Mouse (Mus musculus) frontal cortex, postnatal 10 days (tissue): ENCODE data around the gene Nol11.
"Not testable (repeated sequence)": the region's sequence is repeated elsewhere in the genome, so short reads cannot be mapped to it uniquely, and the experiment has no call there.

Source experiments
- DNase-seq, 2 experiments: peaks; one replicate each; pipeline ENCODE4 v3.0.0; 2022; ENCODE audit warnings: low spot score in 2 of 2, mixed read lengths in 1 of 2

Gene Nol11

DNA sequence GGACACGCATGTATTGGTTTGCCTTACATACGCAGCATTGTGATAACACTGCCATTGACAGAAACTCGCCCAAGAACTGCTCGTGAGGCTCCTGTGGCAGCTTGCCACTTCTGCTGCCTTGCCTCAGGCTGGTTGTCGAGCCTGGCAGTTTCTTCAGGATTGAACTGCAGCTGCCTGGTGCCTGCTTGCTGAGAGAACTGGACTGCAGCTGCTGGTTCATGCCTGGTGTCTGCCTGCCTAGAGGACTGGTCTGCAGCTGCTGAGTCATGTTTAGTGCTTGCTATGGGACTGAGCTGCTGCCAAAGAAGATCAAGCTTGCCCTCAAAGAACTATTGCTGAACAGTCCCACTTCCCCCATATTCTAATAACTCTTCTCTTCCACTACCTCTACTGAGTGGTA, 33.9 kb downstream of the Nol11 start:
- DNase-seq, result no peak

DNA sequence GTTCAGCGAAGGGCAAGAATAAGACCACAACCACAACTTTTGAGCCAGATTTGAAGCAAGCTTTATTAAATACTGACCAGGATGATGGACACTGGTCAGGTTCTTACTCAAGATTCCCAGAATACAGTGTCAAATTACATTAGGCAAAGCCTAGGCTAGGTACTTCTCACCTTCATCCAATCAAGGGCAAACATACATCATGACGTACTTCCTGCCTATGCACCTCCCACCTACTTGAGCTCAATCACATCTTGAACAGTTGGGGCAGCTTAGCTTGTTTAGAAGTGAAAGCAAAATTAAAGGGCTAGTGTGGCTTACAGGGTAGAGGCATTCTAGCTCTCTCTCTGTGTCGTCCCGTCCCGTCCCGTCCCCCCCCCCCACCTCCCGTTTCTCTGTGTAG, 34.8 kb downstream of the Nol11 start:
- DNase-seq, result no peak

DNA sequence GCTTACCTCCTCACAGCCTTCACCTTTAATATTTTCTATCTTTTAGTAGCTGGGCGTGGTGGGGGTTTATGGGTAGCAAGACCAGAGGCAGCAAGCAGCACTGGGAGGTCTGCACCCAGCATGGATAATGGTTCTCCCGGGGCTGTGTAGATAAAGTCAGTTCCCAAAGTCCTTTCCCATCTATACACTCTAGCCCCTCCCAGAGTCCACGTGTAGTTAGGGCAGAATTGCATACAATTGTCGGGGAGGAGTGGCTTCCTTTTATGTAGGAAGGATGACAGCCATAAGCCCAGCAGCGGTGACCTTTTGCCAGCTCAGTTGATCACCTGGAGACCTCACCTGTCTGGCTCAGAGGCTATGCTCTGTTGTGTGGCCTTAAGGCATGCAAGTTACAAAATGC, 35.5 kb downstream of the Nol11 start:
- no peak for DNase-seq

DNA sequence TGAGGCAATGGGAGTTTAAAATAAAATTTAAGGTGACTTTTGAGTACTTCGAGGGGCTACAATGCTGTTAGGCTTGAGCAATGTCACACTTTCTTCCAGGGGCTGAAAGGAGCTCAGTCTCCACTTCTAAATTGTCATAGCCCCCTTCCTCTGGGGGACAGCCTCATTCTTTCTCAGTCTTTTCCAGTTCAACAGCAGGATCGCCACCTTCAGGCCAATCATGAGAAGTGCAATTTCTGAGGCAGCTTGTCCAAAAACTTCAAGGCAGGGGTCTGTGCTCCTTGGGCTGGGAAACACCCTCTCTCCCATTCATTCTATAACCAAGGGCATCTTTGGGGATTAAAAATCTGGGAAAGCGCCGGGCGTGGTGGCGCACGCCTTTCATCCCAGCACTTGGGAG, 37.4 kb downstream of the Nol11 start:
- DNase-seq, result no peak

DNA sequence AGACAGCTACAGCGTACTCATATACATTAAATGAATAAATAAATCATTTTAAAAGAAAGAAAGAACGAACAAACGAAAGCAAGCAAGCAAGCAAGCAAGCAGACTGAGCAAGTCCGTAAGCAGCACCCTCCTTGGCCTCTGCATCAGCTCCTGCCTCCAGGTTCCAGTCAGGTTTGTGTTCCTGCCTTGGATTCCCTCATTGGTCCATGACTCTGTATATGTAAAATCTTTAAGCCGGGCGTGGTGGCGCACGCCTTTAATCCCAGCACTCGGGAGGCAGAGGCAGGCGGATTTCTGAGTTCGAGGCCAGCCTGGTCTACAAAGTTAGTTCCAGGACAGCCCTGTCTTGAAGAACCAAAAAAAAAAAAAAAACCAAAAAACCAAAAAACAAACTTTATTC, 45.2 kb downstream of the Nol11 start:
- DNase-seq, result not testable (repeated sequence)

DNA sequence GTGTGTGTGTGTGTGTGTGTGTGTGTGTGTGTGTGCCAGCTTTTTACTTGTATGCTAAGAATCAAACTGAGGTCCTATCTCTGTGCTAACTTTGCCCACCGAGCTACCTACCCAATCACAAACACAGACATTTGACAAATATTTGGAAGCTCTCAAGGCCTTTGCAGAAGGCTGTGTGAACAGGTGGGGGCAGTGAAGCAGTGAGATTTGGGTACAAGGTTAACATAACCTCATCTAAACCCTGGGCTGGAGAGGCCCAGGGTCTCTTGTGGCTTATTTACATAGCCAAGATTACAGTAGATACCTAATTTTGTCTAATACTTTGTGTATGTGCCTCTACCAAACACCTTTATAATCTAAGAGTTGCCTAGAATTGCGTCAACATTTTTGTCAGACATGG, 46.8 kb downstream of the Nol11 start:
- DNase-seq, result no peak

DNA sequence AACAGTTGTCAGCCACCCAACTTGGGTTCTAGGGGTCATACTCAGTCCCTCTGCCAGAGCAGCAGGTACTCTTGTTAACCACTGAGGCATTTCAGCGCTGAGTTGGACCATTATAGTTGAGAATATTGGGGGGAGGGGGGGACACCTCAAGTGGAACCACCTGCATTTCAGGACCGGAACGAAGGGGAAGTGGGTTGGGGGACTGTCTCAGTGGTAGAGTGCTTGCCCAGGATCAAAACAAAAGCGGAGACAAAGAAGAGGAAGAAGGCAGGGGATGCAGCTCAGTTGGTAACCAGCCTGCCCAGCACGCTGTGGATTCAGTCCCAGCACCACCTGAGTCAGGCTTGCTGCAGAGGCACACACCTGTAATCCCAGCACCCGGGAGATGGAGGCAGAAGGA, 48.4 kb downstream of the Nol11 start:
- no peak for DNase-seq

DNA sequence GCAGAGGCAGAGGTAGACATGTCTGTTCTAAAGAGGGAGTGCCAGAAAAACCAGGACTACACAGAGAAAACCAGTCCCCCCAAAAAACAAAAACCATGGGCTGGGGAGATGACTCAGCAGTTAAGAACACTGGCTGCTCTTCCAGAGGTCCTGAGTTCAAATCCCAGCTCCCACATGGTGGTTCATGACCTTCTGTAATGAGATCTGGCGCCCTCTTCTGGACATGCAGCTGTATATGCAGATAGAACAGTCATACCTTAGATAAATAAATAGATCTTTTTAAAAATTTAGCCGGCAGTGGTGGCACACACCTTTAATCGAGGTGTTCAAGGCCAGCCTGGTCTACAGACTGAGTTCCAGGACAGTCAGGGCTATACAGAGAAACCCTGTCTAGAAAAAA, 50.5 kb downstream of the Nol11 start:
- no peak for DNase-seq

DNA sequence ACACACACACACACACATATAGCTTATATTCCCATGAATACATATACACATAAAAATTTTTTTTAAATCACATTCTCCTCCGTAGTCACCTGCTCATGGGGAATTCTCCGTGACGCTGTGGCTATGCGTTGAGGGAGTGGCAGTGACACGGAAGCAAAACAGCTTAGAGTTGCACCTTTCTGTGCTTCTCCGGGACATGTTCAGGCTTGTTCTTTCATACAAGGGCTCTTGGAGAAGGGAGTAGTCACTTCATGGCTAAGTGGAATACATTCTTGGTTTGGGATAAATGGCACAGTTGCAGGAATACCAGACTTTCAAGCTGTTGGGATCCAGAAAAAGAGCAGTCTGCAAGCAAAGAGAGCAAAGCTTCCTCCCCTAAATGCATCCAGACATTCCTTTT, 51.6 kb downstream of the Nol11 start:
- no peak for DNase-seq

DNA sequence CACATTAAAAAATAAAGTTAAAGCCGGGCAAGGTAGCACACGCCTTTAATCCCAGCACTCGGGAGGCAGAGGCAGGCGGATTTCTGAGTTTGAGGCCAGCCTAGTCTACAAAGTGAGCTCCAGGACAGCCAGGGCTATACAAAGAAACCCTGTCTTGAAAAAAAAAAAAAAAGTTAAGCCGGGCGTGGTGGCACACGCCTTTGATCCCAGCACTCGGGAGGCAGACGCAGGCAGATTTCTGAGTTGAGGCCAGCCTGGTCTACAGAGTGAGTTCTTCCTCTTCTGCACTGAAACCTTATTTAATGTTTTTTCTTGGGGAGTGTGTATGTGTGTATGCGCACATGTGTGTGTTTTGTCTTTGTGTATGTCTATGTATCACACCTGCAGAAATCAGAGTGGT, 52.7 kb downstream of the Nol11 start:
- DNase-seq, result not testable (repeated sequence)

DNA sequence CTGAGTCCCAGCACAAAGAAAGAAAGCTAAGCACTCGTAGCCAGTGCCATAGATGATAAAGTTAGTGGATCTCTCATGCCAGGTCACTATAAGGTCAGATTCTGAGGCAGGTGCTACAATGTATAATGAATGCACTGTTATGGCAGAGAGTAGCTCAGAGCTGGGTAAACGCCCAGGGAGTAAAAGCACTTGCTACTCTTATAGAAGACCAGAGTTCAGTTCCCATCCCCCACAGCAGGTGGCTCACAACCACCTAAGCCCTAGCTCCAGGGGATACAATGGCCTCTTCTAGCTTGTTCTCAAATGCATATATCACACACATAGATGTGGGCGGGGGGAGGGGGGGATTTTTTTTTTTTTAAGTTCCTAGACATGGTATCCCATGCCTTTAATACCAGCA, 53.4 kb downstream of the Nol11 start:
- no peak for DNase-seq

DNA sequence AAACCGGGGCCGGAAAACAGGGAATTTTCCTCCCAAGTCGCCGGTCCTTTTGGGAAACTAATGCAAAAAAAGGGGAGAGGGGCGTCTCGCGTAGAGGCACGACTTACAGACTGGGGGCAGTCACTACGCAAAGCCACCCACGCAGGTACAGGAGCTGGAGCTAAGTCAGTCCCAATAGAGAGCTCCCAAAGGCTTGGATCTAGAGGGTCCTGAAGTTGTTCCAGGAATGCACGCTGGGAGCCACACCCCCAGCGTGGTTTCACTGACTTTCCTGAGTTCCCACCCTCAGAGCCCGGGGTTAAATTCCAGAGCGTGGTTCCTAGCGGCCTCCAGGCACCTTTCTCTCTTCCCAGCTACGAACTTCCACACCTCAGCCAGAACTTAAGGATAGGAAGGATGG, 56.8 kb downstream of the Nol11 start:
- DNase-seq, result no peak

DNA sequence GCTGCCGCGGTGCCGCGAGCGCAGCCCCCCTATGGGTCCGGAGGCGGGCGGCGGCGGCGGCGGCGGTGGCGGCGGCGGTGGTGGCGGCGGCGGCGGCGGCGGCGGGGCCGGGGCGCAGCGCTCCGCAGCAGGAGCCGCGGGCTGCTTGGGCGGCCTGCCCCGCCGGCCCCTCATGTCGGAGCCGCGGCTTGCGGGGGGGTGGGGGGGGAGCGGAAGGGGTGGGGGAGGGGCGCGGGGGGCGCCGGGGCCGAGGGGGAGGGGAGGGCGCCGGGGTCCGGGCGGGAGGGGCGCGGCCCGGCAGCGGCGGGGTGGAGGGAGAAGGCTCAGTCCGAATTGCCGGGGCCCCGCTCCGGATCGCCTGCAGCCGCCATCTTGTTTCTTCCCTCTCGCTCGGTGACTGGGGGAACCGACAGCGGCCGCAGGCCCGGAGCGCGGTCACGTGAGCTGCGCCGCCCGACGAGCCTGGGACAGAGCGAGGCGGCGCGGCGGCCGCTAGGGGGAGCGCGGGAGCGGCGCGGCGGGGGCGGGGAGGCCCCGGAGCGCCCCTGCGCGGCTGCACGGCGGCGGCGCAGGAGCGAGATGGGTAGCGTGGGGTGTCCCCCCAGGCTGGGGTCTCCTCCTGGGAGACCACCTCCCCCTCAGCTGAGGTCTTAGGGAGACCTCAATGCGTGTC, 57.3 kb downstream of the Nol11 start, which contains the start of gene Bptf:
Gene Bptf (minus strand): TSS at position 379 of the 673 bp plus-strand sequence.
- DNase-seq, result peak; percentile 73 to 88

DNA sequence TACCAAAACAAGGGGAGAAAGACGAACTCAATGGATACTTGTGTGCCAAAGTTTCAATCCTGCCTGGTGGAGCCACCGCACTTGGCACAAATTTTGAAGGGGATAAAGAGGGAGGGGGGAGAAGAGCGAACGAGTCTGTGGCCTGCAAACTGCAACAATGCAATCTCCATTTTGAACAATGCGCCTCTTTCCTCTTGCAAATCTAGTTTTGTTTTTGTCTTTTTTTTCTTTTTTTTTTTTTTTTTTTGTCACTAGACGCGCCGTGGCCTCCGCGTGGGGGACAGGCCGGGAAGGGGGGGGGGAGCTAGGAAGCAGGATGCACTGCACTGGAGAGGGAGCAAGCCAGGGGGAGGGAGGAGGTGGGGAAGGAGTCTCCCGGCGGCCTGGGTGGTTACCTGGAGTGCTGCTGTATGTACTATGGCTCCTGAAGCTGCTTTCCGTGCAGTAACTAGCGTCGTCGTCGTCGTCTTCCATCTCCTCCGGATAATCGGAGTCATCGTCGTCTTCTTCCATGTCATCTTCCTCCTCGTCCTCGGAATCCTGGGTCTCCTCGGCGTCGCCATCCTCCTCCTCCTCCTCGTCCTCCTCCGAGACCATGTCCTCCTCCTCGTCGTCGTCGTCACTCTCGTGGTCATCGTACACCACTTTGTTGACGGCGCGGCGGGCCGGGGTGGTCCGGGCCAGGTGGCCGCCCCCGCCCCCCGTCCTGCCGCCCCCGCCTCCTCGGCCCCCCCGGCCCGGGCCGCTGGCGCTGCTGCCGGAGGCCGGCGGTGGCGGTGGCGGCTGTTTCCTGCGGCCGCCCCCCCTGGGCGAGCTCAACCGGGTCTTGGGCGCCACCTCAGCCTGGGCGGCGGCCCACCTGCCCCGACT, 58.1 kb downstream of the Nol11 start:
- DNase-seq, result peak; percentile 36 to 44

DNA sequence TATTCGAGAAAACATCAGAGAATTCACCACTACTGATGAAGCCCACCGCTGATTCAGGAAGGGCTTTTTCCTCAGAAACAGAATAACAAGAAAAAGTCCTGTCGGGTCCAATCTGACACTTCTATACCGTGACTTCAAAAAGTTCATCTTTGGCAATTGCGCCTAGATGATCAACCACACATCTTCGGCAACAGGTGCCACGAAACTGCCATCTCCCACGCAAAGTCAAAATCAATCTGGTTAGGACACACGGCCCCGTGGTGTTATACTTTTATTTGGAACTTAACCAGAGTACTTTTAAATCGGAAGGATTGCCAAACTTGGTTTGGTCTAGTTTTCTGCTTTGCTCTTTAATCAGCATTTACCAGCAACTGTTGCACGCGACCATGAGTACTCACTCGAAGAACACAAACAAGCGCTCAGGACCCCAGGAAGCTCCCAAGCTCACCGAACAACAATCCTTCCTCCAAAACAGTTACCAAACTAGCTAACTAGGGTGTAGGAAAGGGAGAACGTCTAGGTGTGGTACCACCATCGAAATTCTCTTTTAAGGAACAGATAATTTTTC, 58.9 kb downstream of the Nol11 start:
- no peak for DNase-seq

DNA sequence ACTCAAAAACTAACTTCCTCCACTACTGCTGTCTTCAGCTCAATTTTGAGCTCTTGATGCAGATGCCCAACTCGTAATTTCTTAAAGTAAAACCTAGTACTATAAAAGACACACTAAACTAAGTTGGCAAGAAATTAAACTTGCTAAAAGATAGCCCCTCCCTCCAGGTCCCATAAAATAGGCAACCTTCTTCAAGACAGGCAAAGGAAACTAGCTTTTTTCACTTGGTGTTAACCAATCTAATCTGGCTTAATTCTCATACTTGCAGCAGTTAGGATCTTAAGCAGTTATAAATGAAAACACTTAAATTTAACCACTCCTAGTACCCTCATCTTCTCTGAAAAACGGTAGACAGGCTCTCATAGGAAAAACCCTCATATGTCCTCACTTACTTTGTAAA, 59.5 kb downstream of the Nol11 start:
- DNase-seq, result no peak

DNA sequence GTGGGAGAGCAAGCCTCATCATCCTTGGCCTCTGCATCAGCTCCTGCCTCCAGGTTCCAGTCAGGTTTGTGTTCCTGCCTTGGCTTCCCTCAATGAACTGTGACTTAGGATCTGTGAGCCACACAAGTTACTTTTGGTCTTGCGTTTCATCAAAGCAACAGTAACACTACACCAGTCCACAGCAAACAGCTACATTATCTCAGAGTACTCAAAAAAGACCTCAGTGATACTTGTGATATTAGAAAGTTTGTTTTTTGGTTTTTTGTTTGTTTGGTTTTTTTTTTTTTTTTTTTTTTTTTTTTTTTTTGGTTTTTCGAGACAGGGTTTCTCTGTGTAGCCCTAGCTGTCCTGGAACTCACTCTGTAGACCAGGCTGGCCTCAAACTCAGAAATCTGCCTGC, 62.5 kb downstream of the Nol11 start:
- not testable (repeated sequence) for DNase-seq

DNA sequence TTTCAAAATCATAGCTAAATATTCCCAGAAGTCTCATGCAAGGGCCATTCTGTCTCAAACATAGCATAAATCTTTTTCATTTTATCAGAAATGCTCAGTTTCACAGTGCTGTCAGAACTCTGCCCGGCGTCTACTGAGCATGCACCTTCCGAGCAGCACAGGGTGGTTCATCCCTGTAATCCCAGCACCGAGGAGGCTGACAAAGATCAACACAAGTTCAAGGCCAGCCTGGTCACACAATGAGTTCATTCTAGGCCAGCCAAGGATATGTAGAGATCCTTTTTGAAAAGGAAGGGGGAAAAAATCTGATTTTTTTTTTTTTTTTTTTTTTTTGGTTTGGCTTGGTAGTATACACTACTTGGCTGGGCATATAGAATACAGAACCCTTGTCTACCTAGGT, 64.2 kb downstream of the Nol11 start:
- DNase-seq, result no peak

DNA sequence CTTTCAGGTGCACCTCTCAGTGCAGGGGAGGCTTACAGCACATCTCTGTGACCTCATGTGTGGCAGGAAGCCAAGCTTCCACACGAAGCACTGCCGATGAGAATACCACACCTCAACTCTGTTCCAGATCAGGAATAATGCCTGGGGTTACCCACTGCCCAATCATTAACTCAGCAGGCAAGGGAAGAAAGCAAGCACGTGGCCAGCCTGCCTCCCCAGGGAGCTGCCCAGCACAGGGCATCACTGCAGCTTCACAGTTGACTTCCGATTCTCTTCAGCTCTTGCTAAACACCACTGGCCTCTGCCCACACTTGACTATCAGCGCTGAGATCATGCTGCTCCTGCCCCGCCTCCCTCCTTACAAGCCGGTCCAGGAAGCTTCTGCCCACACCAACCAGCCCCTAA, 64.9 kb downstream of the Nol11 start:
- DNase-seq, result no peak

DNA sequence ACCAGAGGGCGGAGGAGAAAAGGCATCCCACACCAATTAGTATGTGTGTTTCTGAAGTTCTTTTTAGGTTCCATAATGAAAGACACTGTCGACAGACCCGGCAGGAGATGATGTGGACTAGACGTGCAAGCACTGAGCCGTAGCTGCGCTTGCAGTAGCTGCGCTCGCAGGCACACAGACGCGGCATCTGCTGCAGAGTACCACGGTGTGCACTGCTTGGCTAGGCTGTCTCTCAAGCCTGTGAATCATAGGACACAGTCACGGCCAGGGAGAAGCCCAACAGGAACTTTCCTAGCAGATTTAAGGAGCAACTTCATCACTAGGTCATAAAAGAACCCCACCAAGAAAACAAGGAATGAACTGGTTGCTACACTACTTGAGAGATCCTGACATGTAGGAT, 71.4 kb downstream of the Nol11 start:
- no peak for DNase-seq
